Mouse (Mus musculus): Measurements from ENCODE around the gene Il31ra. TPM values are rescaled to one million over a fixed set of nuclear protein-coding genes. Genes with fewer than 3 reads are reported as not detected.

The Il31ra gene
- polyA plus RNA-seq, 1 experiment from 2014 or later: not detected

DNA sequence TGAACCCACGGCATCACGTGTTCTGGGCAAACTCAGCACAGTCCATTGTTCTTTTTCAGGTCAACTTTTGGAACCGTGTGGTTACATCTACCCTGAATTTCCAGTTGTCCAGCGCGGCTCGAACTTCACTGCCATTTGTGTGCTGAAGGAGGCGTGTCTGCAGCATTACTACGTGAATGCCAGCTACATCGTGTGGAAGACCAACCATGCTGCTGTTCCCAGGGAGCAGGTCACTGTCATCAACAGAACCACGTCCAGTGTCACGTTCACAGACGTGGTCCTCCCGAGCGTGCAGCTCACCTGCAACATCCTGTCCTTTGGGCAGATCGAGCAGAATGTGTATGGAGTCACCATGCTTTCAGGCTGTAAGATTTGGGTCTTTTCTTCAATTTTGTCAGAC lies 114.2 kb downstream of the Il31ra start:
- 93% methylated on average over 15 of the region's 15 CpGs for whole genome bisulfite sequencing (ENCODE audit: missing documents)
- no peak overlapping the region for H3K4me3 ChIP-seq (ENCODE audit: inconsistent target)
- H3K36me3 ChIP-seq (ENCODE audit: inconsistent target): peaks cover 91% of the 10 kb centered on the region
- no peak overlapping the region for H3K27ac ChIP-seq
- H3K79me2 ChIP-seq (ENCODE audit: inconsistent target): peaks cover 40% of the 10 kb centered on the region

DNA sequence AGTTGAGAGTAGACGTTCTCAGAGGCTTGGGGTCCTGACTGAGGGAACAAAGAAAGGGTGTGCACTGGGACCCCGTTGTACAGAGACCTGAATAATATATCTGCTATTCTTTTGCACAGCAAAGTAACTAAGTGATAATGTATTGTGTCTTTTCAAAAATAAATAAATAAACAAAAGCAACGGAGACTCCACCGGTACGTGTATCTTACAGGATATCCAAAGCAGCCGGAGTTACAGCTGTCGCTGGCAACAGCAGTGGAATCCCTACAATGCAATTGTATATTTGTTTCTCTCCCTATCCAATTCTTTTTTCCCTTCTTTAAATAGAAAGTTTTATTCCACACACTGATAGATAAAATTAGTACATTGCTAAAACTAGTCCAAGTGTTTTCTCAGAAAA lies 115.1 kb downstream of the Il31ra start:
- no peak overlapping the region for H3K27ac ChIP-seq
- peaks cover 91% of the 10 kb centered on the region for H3K36me3 ChIP-seq (ENCODE audit: inconsistent target)
- peaks cover 49% of the 10 kb centered on the region for H3K79me2 ChIP-seq (ENCODE audit: inconsistent target)
- no peak overlapping the region for H3K4me3 ChIP-seq (ENCODE audit: inconsistent target)
- WGBS (ENCODE audit: missing documents): 89% methylated on average over 7 of the region's 7 CpGs

DNA sequence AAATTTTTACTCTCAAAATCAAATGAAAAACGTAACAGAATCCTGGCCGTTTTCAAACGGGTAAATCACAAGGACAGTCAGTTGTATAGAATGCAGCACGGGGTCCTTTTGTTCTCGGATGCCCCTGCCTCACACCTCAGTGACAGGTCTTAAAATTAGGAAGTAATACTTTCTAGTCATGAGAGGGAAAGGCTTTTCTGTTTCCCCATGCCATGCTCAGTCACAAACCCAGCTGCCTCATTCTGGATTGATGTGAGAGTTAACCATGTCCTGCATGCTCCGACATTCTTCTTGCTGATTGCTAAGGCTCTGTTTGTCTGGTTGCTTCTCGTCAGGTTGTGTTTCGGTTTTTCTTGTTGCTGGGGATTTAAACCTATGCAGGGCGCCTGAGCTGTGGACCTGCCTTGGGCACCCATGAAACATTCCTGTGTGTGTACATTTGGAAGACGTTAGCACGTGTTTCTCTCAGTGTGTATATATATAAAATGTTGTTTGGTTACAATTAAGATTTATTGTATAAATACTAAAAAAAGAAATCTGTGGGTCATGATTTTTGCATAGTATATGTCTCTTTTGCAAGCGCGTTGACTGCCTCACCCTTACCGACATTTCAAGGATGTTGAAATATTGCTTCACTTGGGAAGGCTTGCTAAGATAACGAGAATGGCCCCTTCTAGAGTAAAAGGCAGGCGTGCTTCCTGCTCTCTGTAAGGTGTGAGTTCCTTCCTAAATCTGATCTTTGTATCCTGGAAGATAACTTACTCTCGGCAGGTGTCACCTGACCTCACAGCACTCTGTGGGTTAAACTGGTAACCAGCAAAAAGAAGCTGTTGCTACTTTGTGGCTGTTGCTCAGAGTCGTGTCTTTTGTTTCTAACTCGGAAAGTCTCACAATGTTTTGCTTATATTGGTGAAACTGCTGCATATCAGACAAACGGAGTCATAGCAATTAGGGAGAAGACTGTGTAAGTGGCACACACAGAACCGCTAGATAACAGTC lies 120.1 kb downstream of the Il31ra start:
- no peak overlapping the region for H3K4me3 ChIP-seq (ENCODE audit: inconsistent target)
- no peak overlapping the region for H3K27ac ChIP-seq
- H3K36me3 ChIP-seq (ENCODE audit: inconsistent target): peaks cover 44% of the 10 kb centered on the region
- H3K79me2 ChIP-seq (ENCODE audit: inconsistent target): peaks cover 99% of the 10 kb centered on the region
- WGBS (ENCODE audit: missing documents): 60% methylated on average over 19 of the region's 21 CpGs

DNA sequence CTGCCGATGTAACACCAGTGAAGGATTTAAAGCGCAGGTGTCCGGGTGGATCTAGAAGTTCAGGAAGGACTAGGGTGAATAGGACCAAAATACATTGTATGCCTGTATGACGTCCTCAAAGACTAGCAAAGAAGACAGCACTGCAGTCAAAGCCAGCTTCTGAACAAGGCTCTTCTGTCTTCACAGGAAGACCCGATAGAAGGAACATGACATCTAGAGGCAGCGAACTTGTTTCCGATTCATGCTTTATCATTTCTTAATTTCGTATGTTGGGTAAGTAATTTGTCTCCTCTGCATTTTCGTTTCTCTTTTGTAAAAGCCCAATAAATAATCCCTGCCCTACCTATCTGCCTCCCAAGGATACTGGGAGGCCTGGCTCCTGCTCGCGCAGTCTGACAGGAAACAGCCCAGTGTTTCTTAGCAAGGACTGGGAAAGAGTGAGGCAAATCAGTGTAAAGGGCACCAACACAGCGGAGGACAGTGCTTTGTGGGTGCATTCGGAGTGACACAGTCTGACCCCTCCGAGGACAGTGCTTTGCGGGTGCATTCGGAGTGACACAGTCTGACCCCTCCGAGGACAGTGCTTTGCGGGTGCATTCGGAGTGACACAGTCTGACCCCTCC lies 121.6 kb downstream of the Il31ra start:
- peaks cover 33% of the 10 kb centered on the region for H3K36me3 ChIP-seq (ENCODE audit: inconsistent target)
- no peak overlapping the region for H3K27ac ChIP-seq
- H3K4me3 ChIP-seq (ENCODE audit: inconsistent target): no peak overlapping the region
- H3K79me2 ChIP-seq (ENCODE audit: inconsistent target): peaks cover 100% of the 10 kb centered on the region
- 95% methylated on average over 11 of the region's 19 CpGs for WGBS (ENCODE audit: missing documents)

DNA sequence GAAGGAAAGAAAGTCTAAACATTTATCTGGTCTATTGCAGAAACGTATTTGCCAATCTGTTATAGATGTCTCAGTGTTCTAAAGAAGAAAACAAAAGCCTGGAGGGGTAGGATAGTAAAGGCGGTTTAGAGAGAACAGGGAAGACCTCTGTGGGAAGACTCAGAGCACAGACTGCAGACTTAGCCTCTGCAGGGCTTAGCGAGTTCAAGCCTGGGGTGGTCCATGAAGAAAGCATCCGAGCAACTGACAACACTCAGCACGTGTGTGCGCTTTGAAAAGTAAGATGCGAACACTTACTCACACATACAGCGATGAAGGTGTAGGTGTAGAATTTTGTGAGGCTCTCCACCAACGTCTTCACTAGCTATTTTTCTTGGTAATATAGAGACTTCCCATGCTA lies 123.0 kb downstream of the Il31ra start:
- H3K36me3 ChIP-seq (ENCODE audit: inconsistent target): peaks cover 21% of the 10 kb centered on the region
- H3K27ac ChIP-seq: no peak overlapping the region
- 95% methylated on average over 9 of the region's 9 CpGs for WGBS (ENCODE audit: missing documents)
- H3K79me2 ChIP-seq (ENCODE audit: inconsistent target): peaks cover 100% of the 10 kb centered on the region
- H3K4me3 ChIP-seq (ENCODE audit: inconsistent target): no peak overlapping the region

Other genes with a start within 250 kb of the Il31ra start
- 46.9 to 79.6 TPM (median 56.2 TPM) in 3 replicates for gene Il6st, start 130.3 kb downstream of the Il31ra start, polyA plus RNA-seq (2018)
- gene Ddx4, start 58.1 kb upstream of the Il31ra start, polyA plus RNA-seq (2018): 0.11 to 0.95 TPM (median 0.28 TPM) in 3 replicates
- gene Slc38a9, start 66.4 kb upstream of the Il31ra start, polyA plus RNA-seq (2018): 7.7 to 23.0 TPM (median 15.2 TPM) in 3 replicates
- 0.39 to 1.2 TPM (median 0.46 TPM) in 3 replicates for gene Plpp1, start 206.4 kb upstream of the Il31ra start, polyA plus RNA-seq (2018)

Data from macrophage (primary cell).